Comparison of ENCODE assay signal across 7 mouse cellular contexts in the genomic region with DNA sequence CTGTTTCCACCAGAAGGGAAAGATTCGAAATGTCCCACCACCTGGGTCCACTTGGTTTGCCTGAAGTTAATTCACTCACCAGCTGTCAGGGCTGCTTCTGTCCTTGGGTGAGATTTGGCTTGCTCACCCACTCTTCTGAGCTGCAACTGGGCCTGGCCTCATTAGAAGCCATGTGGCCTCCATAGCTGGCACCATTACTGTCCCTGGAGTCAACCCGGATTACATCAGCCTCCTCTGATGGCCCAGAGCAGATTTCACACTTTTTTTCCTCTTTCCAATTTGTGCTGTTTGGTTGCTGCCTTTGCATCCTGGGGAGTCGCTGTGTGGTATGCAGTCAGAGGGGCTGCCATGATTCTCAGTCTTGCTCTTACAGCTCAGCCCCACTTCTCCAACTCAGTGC.
DNase-seq lines count a peak whose midpoint lies in the region; TF ChIP-seq lines count a peak whose summit lies in the region.

No protein-coding gene starts in this region.

- no peak for TF ChIP-seq CTCF in cerebellum, adult 2 months (IDR thresholded peaks at IDR 0.05; ENCODE audit: borderline replicate concordance, insufficient read depth, low read depth, low read length)

- WGBS in cerebellum, adult 2 months = 31% methylated on average over 3 of the region's 3 CpGs

- peaks cover 4% of the 10 kb centered on the region; the same call in 1 of the 2 replicates for H3K4me1 ChIP-seq in cerebellum, adult 2 months (ENCODE audit: control insufficient read depth, insufficient read depth, low read length)

- H3K4me3 ChIP-seq in cerebellum, adult 2 months (replicated peaks; ENCODE audit: insufficient read depth, low read depth, low read length) = no peak overlapping the region

- TF ChIP-seq POLR2A in cerebellum, adult 2 months (IDR thresholded peaks at IDR 0.05; ENCODE audit: borderline replicate concordance, insufficient read depth, low read length) = no peak

- peak; percentile 25 to 28 for DNase-seq in layer of hippocampus, postnatal 10 days (ENCODE audit: low spot score in 2 of 2)
- DNase-seq in layer of hippocampus, adult 8-10 months (ENCODE audit: low spot score in 2 of 2) = no peak
- DNase-seq in brain, adult 2 months (ENCODE audit: low read depth, low spot score) = peak; percentile 87
- DNase-seq in cerebellum, adult 2 months = peak; percentile 40 to 55
- DNase-seq in gastrocnemius, postnatal 25 days = peak; percentile 53
- DNase-seq in MN1 (ENCODE audit: low spot score) = no peak
- no peak for DNase-seq in T-cell, adult 2 months (ENCODE audit: low spot score)

- no peak overlapping the region for H3K27ac ChIP-seq in cerebellum, adult 2 months (ENCODE audit: insufficient read depth, low read length)

- no peaks in the 10 kb centered on the region for H3K27me3 ChIP-seq in cerebellum, adult 2 months (ENCODE audit: control insufficient read depth, insufficient read depth, low read length)

Comparison
In these comparisons a context has a peak if more than half of its experiments do, and no peak if none do; other contexts are left out.
1. DNase-seq: peak in layer of hippocampus, postnatal 10 days (2 of 2), brain, adult 2 months (single experiment), cerebellum, adult 2 months (2 of 2) and gastrocnemius, postnatal 25 days (single experiment); none in layer of hippocampus, adult 8-10 months (0 of 2), MN1 (single experiment) and T-cell, adult 2 months (single experiment).